Mouse (Mus musculus): ENCODE data around the gene Asb2. TPM values are rescaled to one million over a fixed set of nuclear protein-coding genes. Genes with fewer than 3 reads are reported as not detected.

The Asb2 gene
- not detected in 2 replicates for total RNA-seq (2017)

- no peak for ATAC-seq (ENCODE audit: extremely low read depth, insufficient number of reproducible peaks, low FRiP score, poor library complexity, severe bottlenecking)
Observed at GRCm38 (mm10) chr12:103355746-103356414, at the start of gene Asb2. Gene Asb2 (minus strand): TSS chr12:103356001.

- ATAC-seq (ENCODE audit: extremely low read depth, insufficient number of reproducible peaks, low FRiP score, poor library complexity, severe bottlenecking), result no peak
Observed at GRCm38 (mm10) chr12:103404131-103404530, 48.3 kb upstream of the Asb2 start.

DNA sequence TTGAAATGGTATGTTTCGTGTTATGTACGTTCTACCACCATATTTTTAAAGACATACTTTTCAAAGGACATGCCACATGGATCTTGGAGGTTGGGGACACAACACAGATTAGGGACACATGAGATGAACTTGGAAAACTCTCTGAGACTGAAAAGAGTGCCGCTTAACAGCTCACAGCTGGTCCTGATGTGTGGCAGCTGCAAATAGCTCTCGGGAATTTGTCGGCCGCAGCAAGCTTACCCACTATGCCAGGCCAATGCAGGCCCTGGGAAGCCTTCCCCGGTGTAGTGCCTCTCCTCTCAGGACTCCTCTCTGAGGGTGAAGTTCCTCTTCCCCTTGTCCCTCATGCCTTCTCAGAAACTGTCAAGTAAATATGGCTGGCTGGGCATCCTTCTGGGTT, 41.0 kb upstream of the Asb2 start:
- ATAC-seq (ENCODE audit: extremely low read depth, insufficient number of reproducible peaks, low FRiP score, poor library complexity, severe bottlenecking), result no peak

GRCm38 (mm10) chr12:103395486-103396275, 39.9 kb upstream of the Asb2 start:
- ATAC-seq (ENCODE audit: extremely low read depth, insufficient number of reproducible peaks, low FRiP score, poor library complexity, severe bottlenecking), result no peak

GRCm38 (mm10) chr12:103393528-103393927, 37.7 kb upstream of the Asb2 start:
- ATAC-seq (ENCODE audit: extremely low read depth, insufficient number of reproducible peaks, low FRiP score, poor library complexity, severe bottlenecking), result no peak

- no peak for ATAC-seq (ENCODE audit: extremely low read depth, insufficient number of reproducible peaks, low FRiP score, poor library complexity, severe bottlenecking)
Observed at GRCm38 (mm10) chr12:103391098-103391497, 35.3 kb upstream of the Asb2 start.

GRCm38 (mm10) chr12:103389982-103390381, 34.2 kb upstream of the Asb2 start:
- no peak for ATAC-seq (ENCODE audit: extremely low read depth, insufficient number of reproducible peaks, low FRiP score, poor library complexity, severe bottlenecking)

DNA sequence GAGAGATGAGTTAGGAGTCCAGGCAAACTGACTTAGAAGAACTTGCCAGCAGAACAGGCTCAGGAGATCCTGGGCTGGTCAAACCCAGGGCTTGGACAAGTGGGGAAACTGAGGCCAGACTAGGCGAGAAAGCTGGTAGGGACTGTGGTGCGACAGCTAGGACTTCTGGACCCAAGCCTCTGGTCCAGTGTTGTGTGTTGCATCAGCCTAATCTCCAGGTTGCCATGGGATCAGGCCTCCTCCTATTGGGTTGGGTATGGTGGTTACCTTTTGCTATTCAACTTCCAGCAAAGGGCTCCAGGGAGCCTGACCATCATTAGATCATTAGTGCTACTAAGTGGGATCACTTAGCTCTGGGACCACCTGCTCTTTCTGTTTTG, 33.5 kb upstream of the Asb2 start:
- ATAC-seq (ENCODE audit: extremely low read depth, insufficient number of reproducible peaks, low FRiP score, poor library complexity, severe bottlenecking), result no peak

- peak; percentile 93 for ATAC-seq (ENCODE audit: extremely low read depth, insufficient number of reproducible peaks, low FRiP score, poor library complexity, severe bottlenecking)
Observed at GRCm38 (mm10) chr12:103388505-103389347, 32.9 kb upstream of the Asb2 start, which contains the start of gene Otub2. Gene Otub2 (plus strand): TSS chr12:103388682.

DNA sequence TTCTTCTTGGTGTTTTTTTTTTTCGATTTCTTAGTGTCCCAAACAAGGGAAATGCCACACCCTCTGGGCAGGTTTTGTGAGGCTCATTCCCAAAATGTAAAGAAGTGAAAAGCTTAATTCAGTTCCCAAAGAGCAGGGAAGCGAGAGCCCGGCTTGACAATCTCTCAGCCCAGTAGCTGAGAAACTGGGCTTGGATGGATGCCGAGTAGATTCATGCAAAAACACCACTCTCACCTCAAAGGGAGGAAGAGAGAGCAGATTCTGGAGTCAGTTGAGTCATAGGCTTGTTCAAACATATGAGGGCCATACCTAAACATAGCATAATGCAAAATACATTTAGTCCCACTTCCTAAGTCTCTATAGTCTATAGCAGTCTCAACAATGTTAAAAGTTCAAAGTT, 24.4 kb upstream of the Asb2 start:
- no peak for ATAC-seq (ENCODE audit: extremely low read depth, insufficient number of reproducible peaks, low FRiP score, poor library complexity, severe bottlenecking)

GRCm38 (mm10) chr12:103376774-103377173, 21.0 kb upstream of the Asb2 start:
- ATAC-seq (ENCODE audit: extremely low read depth, insufficient number of reproducible peaks, low FRiP score, poor library complexity, severe bottlenecking), result no peak

GRCm38 (mm10) chr12:103376124-103376523, 20.3 kb upstream of the Asb2 start:
- ATAC-seq (ENCODE audit: extremely low read depth, insufficient number of reproducible peaks, low FRiP score, poor library complexity, severe bottlenecking), result no peak

DNA sequence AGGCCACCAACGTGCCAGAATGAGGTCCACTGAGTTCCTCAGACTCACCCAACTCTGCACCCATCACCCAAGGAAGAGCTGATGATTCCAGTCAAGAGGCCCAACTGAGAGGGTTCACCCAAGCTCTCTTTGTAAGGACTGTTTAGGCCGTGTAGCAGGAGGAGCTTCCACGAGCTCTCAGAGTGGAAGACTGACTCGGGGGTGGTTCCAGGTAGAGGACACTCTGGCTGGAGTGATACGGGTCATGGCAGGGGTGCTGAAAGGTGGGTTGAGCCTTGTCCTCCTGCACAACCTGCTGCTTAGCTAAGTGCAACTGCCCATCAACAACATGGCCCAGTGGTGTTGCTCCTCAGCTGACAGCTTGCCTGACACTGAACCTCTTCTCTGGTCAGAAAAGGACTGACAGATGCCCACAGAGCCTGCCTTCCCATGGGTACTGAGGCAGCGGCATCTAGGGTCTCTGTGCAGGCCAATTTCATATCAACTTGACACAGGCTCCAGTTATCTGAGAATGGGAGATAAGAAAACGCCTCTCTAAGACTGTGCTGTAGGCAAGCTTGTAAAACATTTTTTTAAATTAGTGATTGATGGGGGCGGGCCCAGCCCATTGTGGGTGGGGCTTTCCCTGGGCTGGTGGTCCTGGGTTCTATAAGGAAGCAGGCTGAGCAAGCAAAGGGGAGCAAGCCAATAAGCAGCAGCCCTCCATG, 17.9 kb upstream of the Asb2 start:
- ATAC-seq (ENCODE audit: extremely low read depth, insufficient number of reproducible peaks, low FRiP score, poor library complexity, severe bottlenecking), result no peak

DNA sequence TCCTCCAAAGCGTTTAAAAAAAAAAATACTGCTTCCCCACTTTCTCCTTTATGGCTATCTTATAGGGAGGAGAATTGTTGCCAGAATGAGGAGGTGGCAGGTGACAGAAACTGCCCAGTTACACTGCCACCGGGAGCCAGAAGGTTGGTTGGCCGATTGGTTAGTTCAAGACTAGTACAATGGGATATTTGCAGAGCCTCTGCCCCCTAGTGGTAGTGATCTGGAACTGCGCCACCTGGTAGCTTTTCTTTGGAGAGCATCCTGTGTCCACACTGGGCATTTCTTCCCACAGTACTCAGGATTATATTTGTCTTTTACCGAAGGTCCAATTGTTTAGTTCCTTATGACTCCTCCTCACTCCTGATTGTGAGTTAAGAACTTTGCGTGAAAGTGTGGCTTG, 15.9 kb upstream of the Asb2 start:
- ATAC-seq (ENCODE audit: extremely low read depth, insufficient number of reproducible peaks, low FRiP score, poor library complexity, severe bottlenecking), result peak; percentile 55

DNA sequence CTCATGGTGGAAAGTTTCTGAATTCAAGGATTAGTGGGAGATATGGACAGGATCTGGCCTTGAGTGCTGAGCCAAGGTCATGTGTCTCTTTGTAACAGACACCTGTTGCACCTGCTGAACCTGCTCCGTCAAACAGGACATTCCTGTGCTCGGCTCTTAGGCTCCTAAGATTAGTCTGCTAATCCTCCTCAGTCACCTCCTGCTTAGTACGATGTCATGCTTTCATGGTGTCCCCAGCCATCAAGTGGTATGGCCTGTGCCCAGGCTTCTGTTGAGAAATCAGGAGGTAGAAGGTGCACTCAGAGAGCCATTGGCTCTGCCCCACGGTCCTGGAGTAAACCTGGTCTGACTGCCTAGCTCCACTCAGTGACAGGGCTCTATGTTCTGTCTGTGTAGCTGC, 15.1 kb upstream of the Asb2 start:
- no peak for ATAC-seq (ENCODE audit: extremely low read depth, insufficient number of reproducible peaks, low FRiP score, poor library complexity, severe bottlenecking)

DNA sequence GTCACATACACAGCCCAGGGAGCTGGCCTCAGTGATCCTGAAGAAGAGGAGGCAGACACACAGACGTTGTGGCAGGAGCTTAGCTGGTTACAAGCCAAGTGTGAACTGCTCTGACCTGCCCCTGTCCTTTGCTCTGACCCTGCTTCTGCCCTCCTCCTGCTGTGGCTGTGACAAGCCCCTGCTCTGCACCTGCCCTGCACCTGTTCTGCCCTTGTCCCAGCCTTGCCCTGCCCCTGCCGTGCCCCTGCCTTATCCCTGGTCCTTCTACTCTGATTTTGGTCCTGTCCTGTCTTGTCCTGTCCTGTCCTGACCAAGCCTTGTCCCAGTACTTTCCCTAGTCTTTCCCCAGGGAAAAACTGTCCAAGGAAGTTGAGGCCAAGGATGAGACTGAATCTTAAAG, 13.0 kb upstream of the Asb2 start:
- no peak for ATAC-seq (ENCODE audit: extremely low read depth, insufficient number of reproducible peaks, low FRiP score, poor library complexity, severe bottlenecking)

GRCm38 (mm10) chr12:103368326-103368669, 12.5 kb upstream of the Asb2 start:
- no peak for ATAC-seq (ENCODE audit: extremely low read depth, insufficient number of reproducible peaks, low FRiP score, poor library complexity, severe bottlenecking)

GRCm38 (mm10) chr12:103367620-103368325, 12.0 kb upstream of the Asb2 start:
- 0 out of 2 replicates have a peak, but pooled peaks have one; percentile 13 for ATAC-seq (ENCODE audit: extremely low read depth, insufficient number of reproducible peaks, low FRiP score, poor library complexity, severe bottlenecking)

All from neutrophil, adult 5-6 weeks (primary cell).